Mouse (Mus musculus): ENCODE results near the gene Chrm5. TPM values are rescaled to one million over a fixed set of nuclear protein-coding genes. Genes with fewer than 3 reads are reported as not detected.
A peak's percentile ranks its signal among the peaks of the same experiment; 100 is the strongest.

Gene Chrm5
- total and polyA plus RNA-seq, 3 experiments = not detected

- no peak for DNase-seq (ENCODE audit: low read depth, low spot score)
- Histone ChIP-seq H3K4me1 (ENCODE audit: control insufficient read depth in 1 of 2, insufficient read depth in 2 of 2, low read length in 2 of 2) (peaks cover 3 to 4% of the 10 kb centered on the region in 2 experiments; a peak in 1 of 4 replicates), H3K9me3 (replicated peaks; ENCODE audit: insufficient read depth, low read length) (no peaks in the 10 kb centered on the region), H3K27me3 (ENCODE audit: control insufficient read depth in 1 of 2, insufficient read depth in 2 of 2, low read length in 2 of 2) (no peaks in the 10 kb centered on the region), H3K36me3 (ENCODE audit: control insufficient read depth in 1 of 2, insufficient read depth in 2 of 2, low read length in 2 of 2) (peaks cover 0 to 13% of the 10 kb centered on the region in 2 experiments; a peak in 2 of 4 replicates), H3K4me3 (ENCODE audit: control insufficient read depth in 1 of 2, insufficient read depth in 1 of 2, low read depth in 2 of 2, low read length in 2 of 2) (no peak overlapping the region), H3K27ac (ENCODE audit: control insufficient read depth, low read depth, low read length) (no peak overlapping the region), H3K9ac (ENCODE audit: control insufficient read depth, low read depth, low read length, poor library complexity, severe bottlenecking) (no peak overlapping the region), H3K79me2 (ENCODE audit: control insufficient read depth, insufficient read depth, low read length, poor library complexity) (peaks cover 8% of the 10 kb centered on the region)
- TF ChIP-seq KAT2A (conservative IDR thresholded peaks at IDR 0.05; ENCODE audit: low read depth, low read length) (no peak), E2F4 (IDR thresholded peaks at IDR 0.05; ENCODE audit: borderline replicate concordance, low read depth, low read length) (no peak), MYC (IDR thresholded peaks at IDR 0.05; ENCODE audit: low read depth, low read length) (no peak), UBTF (IDR thresholded peaks at IDR 0.05; ENCODE audit: borderline replicate concordance, insufficient read depth, low read depth, low read length) (no peak), ZNF384 (IDR thresholded peaks at IDR 0.05; ENCODE audit: low read depth, low read length) (no peak), CHD2 (IDR thresholded peaks at IDR 0.05; ENCODE audit: low read length) (no peak), TBP (IDR thresholded peaks at IDR 0.05; ENCODE audit: low read depth, low read length) (no peak), MAX (IDR thresholded peaks at IDR 0.05; ENCODE audit: low read length) (no peak), MEF2A (IDR thresholded peaks at IDR 0.05; ENCODE audit: extremely low read depth, insufficient replicate concordance, low read depth, low read length, poor library complexity, severe bottlenecking) (no peak)
Observed at GRCm38 (mm10) chr2:112497851-112498250, 17.3 kb upstream of the Chrm5 start.

- H3K27me3 ChIP-seq (ENCODE audit: control insufficient read depth in 1 of 2, insufficient read depth in 2 of 2, low read length in 2 of 2) = no peaks in the 10 kb centered on the region
- H3K4me1 ChIP-seq (ENCODE audit: control insufficient read depth in 1 of 2, insufficient read depth in 2 of 2, low read length in 2 of 2) = peaks cover 7 to 11% of the 10 kb centered on the region in 2 experiments
- H3K36me3 ChIP-seq (ENCODE audit: control insufficient read depth in 1 of 2, insufficient read depth in 2 of 2, low read length in 2 of 2) = peaks cover 0 to 14% of the 10 kb centered on the region in 2 experiments; a peak in 2 of 4 replicates
- H3K4me3 ChIP-seq (ENCODE audit: control insufficient read depth in 1 of 2, insufficient read depth in 1 of 2, low read depth in 2 of 2, low read length in 2 of 2) = peak overlapping the region; percentile 85 to 95
- peak overlapping the region; percentile 71 for H3K27ac ChIP-seq (ENCODE audit: control insufficient read depth, low read depth, low read length)
- peak; percentile 80 for DNase-seq (ENCODE audit: low read depth, low spot score)
- TF ChIP-seq NRF1 (IDR thresholded peaks at IDR 0.05; ENCODE audit: insufficient read depth, low read depth, low read length, poor library complexity, severe bottlenecking) = 0 out of 2 replicates have a peak, but pooled peaks have one; percentile 11
- TF ChIP-seq TBP (IDR thresholded peaks at IDR 0.05; ENCODE audit: low read depth, low read length) = 0 out of 2 replicates have a peak, but pooled peaks have one; percentile 2
- TF ChIP-seq POLR2A (IDR thresholded peaks at IDR 0.05; ENCODE audit: control insufficient read depth in 1 of 2, insufficient read depth in 1 of 2, low read depth in 1 of 2, low read length in 2 of 2, poor library complexity in 1 of 2) = no peak
- TF ChIP-seq ETS1 (IDR thresholded peaks at IDR 0.05; ENCODE audit: low read depth, low read length) = no peak
- peak; percentile 61 to 68; a peak in 3 of 4 replicates for TF ChIP-seq EP300 (IDR thresholded peaks at IDR 0.05; ENCODE audit: low read depth in 1 of 2, low read length in 2 of 2)
- TF ChIP-seq GABPA (IDR thresholded peaks at IDR 0.05; ENCODE audit: low read depth, low read length) = no peak
- 0 out of 2 replicates have a peak, but pooled peaks have one; percentile 8 for TF ChIP-seq MXI1 (IDR thresholded peaks at IDR 0.05; ENCODE audit: low read depth, low read length)
- no peak for TF ChIP-seq E2F4 (IDR thresholded peaks at IDR 0.05; ENCODE audit: borderline replicate concordance, low read depth, low read length)
- TF ChIP-seq GATA1 (IDR thresholded peaks at IDR 0.05; ENCODE audit: low read depth, low read length) = peak; percentile 80
- 0 out of 2 replicates have a peak, but pooled peaks have one; percentile 61 for TF ChIP-seq MYC (IDR thresholded peaks at IDR 0.05; ENCODE audit: low read depth, low read length)
- TF ChIP-seq SIN3A (IDR thresholded peaks at IDR 0.05; ENCODE audit: low read length) = peak; percentile 56; the same call in 1 of the 2 replicates
- TF ChIP-seq MAZ (IDR thresholded peaks at IDR 0.05; ENCODE audit: low read depth, low read length) = no peak
- TF ChIP-seq TCF12 (IDR thresholded peaks at IDR 0.05; ENCODE audit: low read depth, low read length) = peak; percentile 62
- TF ChIP-seq USF2 (IDR thresholded peaks at IDR 0.05; ENCODE audit: borderline replicate concordance in 1 of 2, insufficient read depth in 1 of 2, low read depth in 1 of 2, low read length in 2 of 2) = no peak
- peak; percentile 28; the same call in 1 of the 2 replicates for TF ChIP-seq RCOR1 (IDR thresholded peaks at IDR 0.05; ENCODE audit: low read depth, low read length)
- peak; percentile 39 for TF ChIP-seq TAL1 (IDR thresholded peaks at IDR 0.05; ENCODE audit: low read length)
- no peak for TF ChIP-seq ZMIZ1 (IDR thresholded peaks at IDR 0.05; ENCODE audit: low read depth, low read length)
- TF ChIP-seq UBTF (IDR thresholded peaks at IDR 0.05; ENCODE audit: borderline replicate concordance, insufficient read depth, low read depth, low read length) = no peak
- no peak for TF ChIP-seq HCFC1 (IDR thresholded peaks at IDR 0.05; ENCODE audit: low read depth, low read length)
- TF ChIP-seq ZNF384 (IDR thresholded peaks at IDR 0.05; ENCODE audit: low read depth, low read length) = no peak
- no peak; the same call in 1 of the 2 replicates for TF ChIP-seq MAX (IDR thresholded peaks at IDR 0.05; ENCODE audit: low read length)
- H3K9me3 ChIP-seq (replicated peaks; ENCODE audit: insufficient read depth, low read length) = no peaks in the 10 kb centered on the region
- H3K9ac ChIP-seq (ENCODE audit: control insufficient read depth, low read depth, low read length, poor library complexity, severe bottlenecking) = peak overlapping the region; percentile 97
- H3K79me2 ChIP-seq (ENCODE audit: control insufficient read depth, insufficient read depth, low read length, poor library complexity) = peaks cover 13% of the 10 kb centered on the region
Observed at GRCm38 (mm10) chr2:112493539-112494260, 13.1 kb upstream of the Chrm5 start.
